Mouse (Mus musculus): ENCODE results near the gene Ctf1. TPM values are rescaled to one million over a fixed set of nuclear protein-coding genes. Genes with fewer than 3 reads are reported as not detected.
"Not testable (repeated sequence)": the region's sequence is repeated elsewhere in the genome, so short reads cannot be mapped to it uniquely, and the experiment has no call there.

The Ctf1 gene
- total RNA-seq, 2 experiments from 2014 or later = 2.9 to 4.5 TPM

- intact Hi-C loops (cut with DNase I) = no loop called here
- no peak for DNase-seq (ENCODE audit: extremely low spot score in 1 of 2, low spot score in 2 of 2)
Observed at GRCm38 (mm10) chr7:127718339-127718738, 5.8 kb downstream of the Ctf1 start.

DNA sequence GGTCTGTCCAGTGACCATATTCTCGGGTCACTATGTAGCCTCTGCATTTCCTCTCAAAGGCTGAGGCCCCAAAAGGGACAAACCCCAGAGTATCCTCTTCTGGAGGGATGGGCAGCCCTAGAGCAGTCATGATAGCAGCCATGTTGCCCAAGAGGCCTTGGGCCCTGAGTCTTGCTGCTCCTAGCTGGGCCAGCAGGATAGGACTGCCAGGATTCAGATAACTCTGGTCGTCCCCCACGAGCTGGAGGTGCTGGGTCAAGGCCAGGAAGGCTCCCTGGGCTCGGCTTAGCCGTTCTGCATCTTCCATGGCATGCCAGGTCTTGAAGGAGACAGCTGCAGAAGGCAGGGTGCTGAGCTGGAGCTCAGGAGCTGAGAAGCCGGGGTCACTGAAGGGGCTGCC is 6.7 kb downstream of the Ctf1 start:
- intact Hi-C loops (cut with DNase I) = no loop called here
- no peak for DNase-seq (ENCODE audit: extremely low spot score in 1 of 2, low spot score in 2 of 2)

GRCm38 (mm10) chr7:127725490-127725889 is 13.0 kb downstream of the Ctf1 start:
- no peak for DNase-seq (ENCODE audit: extremely low spot score in 1 of 2, low spot score in 2 of 2)
- intact Hi-C loops (cut with DNase I) = no loop called here

DNA sequence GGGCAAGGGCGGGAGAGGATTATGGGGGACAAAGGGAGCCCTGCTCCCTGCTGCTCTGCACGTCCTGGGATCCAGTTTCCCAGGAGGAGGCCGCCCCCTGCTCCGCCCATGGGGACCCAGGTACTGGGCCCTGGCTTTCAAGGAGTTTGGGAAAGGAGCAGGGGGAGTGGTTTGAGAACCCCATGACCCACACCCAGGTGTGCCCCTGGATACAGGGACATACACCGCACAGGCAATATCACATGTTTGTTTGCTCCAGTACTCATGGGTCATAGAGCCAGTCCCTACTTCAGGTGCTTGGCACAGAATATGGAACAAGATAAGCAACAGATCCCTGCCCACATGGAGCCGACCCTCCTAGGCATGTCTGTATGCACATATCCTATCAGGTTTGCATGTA is 13.4 kb downstream of the Ctf1 start:
- intact Hi-C loops (cut with DNase I) = no loop called here
- no peak for DNase-seq (ENCODE audit: extremely low spot score in 1 of 2, low spot score in 2 of 2)

DNA sequence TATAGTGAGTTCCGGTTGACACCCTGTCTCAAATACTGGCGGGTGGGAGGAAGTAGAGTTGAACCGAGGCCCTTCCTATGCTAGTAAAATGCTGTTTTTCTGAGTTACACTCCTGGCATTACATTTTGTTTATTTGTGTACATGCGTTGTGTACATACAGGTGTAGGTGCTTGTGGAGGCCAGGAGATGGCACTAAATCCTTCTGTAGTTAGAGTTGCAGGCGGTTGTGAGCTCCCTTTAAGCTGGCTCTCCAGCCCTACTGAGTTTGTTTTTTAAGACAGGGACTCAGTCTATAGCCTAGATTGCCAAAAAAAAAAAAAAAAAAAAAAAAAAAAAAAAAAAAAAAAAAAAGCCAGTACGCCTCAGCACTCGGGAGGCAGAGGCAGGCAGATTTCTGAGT is 15.4 kb downstream of the Ctf1 start:
- intact Hi-C loops (cut with DNase I) = no loop called here
- DNase-seq (ENCODE audit: extremely low spot score in 1 of 2, low spot score in 2 of 2) = no peak

DNA sequence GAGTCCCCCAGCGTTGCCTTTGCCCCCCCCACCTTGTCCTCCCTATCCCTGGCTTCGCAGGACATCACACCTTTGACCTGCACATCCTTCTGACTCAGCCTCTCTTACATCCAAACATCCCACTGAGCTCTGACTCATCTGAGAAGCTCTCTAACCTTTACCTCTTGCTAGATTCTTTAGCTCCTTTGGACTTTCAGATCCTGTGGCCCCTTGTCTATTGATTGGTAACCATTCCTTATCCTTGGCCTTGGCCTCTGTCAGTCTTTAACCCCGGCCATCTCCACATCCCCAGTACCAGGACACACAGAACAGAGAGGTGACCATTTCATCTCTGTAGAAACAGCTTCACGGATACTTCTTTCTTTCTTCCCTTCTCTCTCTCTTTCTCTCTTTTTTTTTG is 17.6 kb downstream of the Ctf1 start:
- intact Hi-C loops (cut with DNase I) = no loop called here

GRCm38 (mm10) chr7:127732066-127732465 is 19.5 kb downstream of the Ctf1 start, which contains the start of gene Ctf2:
Gene Ctf2, minus strand, starts transcription at chr7:127732166.
- not testable (repeated sequence) for DNase-seq (ENCODE audit: extremely low spot score in 1 of 2, low spot score in 2 of 2)

More for the DNA sequence above, 17.6 kb downstream of the Ctf1 start:
- no peak for DNase-seq (ENCODE audit: extremely low spot score in 1 of 2, low spot score in 2 of 2)

DNA sequence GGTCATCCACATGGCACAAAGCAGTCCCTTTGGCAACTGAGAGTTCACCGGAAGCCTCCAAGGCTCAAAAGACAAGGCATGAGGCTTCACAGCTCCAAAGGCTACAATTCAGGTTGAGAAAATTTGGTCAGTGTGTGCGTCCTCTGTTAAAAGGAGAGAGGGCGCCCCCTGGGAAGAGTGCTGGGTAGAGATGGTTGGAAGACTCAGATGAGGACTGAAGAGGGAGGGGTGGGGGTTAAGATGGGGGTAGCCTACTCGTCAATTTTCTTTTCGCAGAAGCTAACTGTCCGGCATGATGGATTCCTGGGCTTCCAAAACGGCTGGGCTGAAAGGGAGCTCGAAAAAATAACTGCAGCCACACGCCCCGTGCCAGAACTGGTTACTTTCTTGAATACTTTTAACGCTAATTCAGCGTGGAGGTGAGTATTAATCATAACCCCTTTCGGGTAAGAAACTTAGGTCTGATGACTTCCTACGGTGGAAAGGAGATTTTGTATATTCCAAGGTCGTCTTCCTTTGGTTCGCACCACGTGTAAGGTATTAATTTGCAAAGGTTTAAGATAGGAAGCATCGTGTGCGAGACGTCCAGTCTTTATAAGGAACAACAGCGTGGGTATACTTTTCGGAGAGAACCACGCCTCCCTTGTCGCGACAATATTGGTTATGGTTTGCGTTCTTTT is 32.0 kb downstream of the Ctf1 start, which contains the start of gene Fbxl19:
Fbxl19 (plus strand) TSS at position 178 of the 680 bp plus-strand sequence.
- peak; percentile 68 to 85 for DNase-seq (ENCODE audit: extremely low spot score in 1 of 2, low spot score in 2 of 2)
- intact Hi-C loops (cut with DNase I) = loop anchor here (5.0 kb wide), 2 partner anchors 67 to 87 kb away; no protein-coding TSS in a partner anchor

More at GRCm38 (mm10) chr7:127732066-127732465, 19.5 kb downstream of the Ctf1 start, which contains the start of gene Ctf2:
- intact Hi-C loops (cut with DNase I) = not testable (repeated sequence)

GRCm38 (mm10) chr7:127745251-127745651 is 32.7 kb downstream of the Ctf1 start:
- intact Hi-C loops (cut with DNase I) = loop anchor here (5.0 kb wide), 1 partner anchor 68 kb away; no protein-coding TSS in a partner anchor
- peak; percentile 95 to 97 for DNase-seq (ENCODE audit: extremely low spot score in 1 of 2, low spot score in 2 of 2)

DNA sequence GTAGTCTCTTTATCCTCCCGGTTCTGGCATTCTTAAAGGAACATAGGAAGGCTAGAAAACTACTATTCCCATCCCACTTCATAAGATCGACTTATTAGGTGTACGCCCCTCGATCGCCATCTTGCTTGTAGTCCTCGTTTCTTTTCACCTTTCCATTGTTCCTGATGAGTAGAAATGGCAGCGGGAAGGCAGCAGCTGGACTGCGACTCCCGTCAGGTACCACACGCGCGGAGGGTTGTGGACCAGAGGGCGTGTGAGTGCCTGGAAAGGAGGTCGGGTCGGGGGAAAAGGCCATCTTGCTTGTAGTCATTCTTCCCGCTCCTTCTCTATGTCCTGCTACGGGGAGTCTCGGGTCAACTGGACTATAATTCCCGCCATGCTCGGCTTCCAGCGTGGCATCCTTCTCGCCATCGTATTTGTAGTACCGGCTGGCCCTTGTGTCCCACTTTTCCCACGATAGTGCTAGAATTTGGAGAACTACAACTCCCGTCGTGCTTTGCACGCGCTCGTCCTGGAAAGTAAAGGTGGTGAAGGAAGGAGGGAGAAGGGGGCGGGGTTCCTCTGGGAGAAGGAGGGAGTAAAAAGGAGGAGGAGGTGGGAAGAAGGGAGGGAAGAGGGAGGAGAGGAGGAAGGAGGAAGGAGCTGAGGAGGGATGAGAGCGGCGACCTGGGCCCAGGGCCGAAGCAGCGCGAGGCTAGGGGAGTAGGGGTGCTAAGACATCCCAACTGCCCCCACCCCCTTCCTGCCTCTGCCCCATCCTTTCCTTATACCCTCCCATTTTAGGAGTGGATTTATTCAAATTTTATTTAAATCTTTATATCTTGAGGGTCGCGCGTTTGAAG is 33.3 kb downstream of the Ctf1 start:
- intact Hi-C loops (cut with DNase I) = loop anchor here (5.0 kb wide), 1 partner anchor 69 kb away; no protein-coding TSS in a partner anchor
- DNase-seq (ENCODE audit: extremely low spot score in 1 of 2, low spot score in 2 of 2) = peak; percentile 96 to 98

GRCm38 (mm10) chr7:127746494-127747491 is 34.3 kb downstream of the Ctf1 start:
- intact Hi-C loops (cut with DNase I) = loop anchor here (5.0 kb wide), 1 partner anchor 69 kb away; no protein-coding TSS in a partner anchor
- DNase-seq (ENCODE audit: extremely low spot score in 1 of 2, low spot score in 2 of 2) = peak in 1 of 2 experiments; percentile 77

DNA sequence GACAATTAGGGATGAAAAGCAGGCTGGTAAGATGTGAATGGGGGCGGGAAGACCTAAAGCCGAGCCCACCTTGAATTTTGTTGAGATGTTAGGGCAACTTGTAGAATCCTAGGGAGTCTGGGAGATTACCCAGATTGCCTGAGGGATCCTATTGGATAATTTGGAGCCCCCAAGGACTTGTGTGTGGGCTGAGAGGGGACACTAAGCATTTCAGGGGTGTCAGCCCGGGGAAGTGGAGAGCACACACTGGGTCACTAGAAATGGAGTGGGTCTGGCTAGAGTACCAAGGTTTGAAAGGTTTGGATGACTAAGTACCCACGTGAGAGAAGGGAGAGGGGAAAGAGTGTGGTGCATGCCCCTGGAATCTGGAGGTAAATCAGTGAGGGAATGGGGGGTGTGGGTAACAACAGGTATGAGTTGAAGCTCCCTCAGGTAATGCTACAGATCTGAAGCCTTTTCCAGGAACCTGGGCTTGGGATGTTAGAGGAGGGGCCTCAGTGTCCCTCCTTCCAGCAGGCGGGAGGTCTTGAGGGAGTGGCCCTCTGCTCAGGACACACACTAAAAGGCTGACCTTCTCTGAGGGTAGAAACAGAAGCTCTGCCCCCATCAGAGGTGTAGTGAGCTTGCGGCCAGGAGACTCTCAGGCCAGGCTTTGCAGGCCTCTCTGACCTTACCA is 35.2 kb downstream of the Ctf1 start:
- no peak for DNase-seq (ENCODE audit: extremely low spot score in 1 of 2, low spot score in 2 of 2)
- intact Hi-C loops (cut with DNase I) = loop anchor here (5.0 kb wide), 1 partner anchor 70 kb away; no protein-coding TSS in a partner anchor

DNA sequence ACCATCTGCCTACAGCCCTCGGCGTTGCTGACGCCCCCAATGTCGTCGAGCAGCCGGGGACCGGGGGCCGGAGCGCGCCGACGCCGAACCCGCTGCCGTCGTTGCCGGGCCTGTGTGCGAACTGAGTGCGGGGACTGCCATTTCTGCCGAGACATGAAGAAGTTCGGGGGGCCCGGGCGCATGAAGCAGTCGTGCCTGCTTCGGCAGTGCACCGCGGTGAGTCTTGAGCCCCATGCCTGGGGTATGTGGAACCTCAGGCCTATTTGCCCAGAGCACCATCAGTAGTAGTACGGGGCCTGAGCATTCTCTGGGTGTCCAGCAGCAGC is 35.7 kb downstream of the Ctf1 start:
- intact Hi-C loops (cut with DNase I) = loop anchor here (5.0 kb wide), 1 partner anchor 71 kb away; no protein-coding TSS in a partner anchor
- peak in 1 of 2 experiments; percentile 51 for DNase-seq (ENCODE audit: extremely low spot score in 1 of 2, low spot score in 2 of 2)

DNA sequence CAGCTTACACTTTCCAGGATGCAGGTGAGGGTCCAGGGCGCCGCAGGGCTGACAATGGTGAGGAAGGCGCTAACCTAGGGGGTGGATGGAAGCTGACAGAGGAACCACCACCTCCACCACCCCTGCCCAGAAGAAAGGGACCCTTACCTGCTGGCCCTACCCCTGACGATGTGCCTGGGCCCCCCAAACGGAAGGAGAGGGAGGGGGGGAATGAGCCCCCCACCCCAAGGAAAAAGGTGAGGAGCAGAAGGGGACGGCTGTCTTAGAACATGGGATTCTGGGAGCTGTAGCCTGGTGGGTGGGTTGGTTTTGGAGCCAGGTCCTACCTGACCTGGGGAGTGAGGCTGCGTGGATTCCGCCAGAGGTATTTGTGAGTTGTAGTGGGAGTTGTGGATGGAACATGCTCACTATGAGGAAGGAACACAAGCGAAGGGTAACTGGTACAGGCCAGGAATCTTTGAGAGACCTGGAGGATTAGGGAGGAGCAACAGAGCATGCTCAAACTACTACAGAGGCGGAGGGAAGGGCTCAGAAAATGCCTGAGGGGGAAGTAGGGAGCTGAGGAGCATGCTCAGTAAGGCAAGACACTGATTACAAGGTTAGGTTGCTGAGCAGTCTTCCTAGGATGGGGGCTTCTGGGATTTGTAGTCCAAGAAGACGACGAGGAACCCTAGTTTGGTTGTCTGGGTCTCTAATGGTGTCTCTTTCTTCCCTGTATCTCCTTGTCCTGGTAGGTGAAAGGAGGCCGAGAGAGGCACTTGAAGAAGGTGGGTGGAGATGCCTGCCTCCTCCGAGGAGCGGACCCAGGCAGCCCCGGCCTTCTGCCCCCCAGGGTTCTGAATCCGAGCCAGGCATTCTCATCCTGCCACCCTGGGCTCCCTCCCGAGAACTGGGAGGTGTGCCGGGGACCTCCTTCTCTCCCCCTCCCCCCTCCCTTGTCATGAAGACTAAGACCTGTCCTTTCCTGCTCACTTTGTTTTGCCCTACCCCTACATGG is 37.9 kb downstream of the Ctf1 start:
- DNase-seq (ENCODE audit: extremely low spot score in 1 of 2, low spot score in 2 of 2) = peak in 1 of 2 experiments; percentile 57
- intact Hi-C loops (cut with DNase I) = no loop called here

GRCm38 (mm10) chr7:127751619-127752018 is 39.1 kb downstream of the Ctf1 start:
- intact Hi-C loops (cut with DNase I) = no loop called here
- no peak for DNase-seq (ENCODE audit: extremely low spot score in 1 of 2, low spot score in 2 of 2)

DNA sequence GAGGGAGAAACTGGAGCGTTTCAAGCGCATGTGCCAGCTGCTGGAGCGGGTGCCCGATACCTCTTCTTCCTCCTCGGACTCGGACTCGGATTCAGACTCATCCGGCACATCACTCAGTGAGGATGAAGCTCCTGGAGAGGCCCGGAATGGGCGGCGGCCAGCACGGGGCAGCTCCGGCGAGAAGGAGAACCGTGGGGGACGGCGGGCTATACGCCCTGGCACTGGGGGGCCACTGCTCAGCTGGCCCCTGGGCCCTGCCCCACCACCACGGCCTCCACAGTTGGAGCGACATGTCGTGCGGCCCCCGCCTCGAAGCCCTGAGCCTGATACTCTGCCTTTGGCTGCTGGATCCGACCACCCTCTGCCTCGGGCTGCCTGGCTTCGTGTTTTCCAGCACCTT is 39.5 kb downstream of the Ctf1 start:
- peak in 1 of 2 experiments; percentile 42 for DNase-seq (ENCODE audit: extremely low spot score in 1 of 2, low spot score in 2 of 2)
- intact Hi-C loops (cut with DNase I) = no loop called here

DNA sequence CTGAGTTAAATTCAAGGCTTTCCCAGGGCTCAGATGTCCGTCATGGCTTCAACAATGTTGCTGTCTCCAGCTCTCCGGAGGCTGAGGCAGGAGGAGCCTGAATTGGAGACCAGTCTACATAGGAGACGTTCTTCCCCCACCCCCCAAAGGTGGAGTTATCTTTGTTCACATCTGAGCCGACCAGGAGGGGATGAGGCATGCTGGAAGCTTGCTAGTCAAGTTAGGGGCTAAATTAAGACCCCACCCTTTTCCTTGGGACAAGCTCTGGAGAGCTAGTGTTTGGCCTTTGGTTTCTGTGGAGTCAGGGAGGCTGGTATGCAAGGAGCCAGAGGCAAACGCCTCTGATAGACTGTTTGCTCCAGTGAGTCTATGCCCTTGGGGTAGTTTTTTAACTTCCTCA is 40.6 kb downstream of the Ctf1 start:
- intact Hi-C loops (cut with DNase I) = no loop called here
- no peak for DNase-seq (ENCODE audit: extremely low spot score in 1 of 2, low spot score in 2 of 2)
